Mouse (Mus musculus): ENCODE results near the gene Nedd9. TPM values are rescaled to one million over a fixed set of nuclear protein-coding genes. Genes with fewer than 3 reads are reported as not detected.

Nedd9 gene
- polyA plus RNA-seq, 1 experiment from 2014 or later: 12.4 TPM

- no peaks in the 10 kb centered on the region for H3K9me3 ChIP-seq (replicated peaks)
- H3K27ac ChIP-seq (replicated peaks): no peak overlapping the region
- peaks cover 45% of the 10 kb centered on the region for H3K4me1 ChIP-seq
- WGBS: 91% methylated on average over 3 of the region's 3 CpGs
- no peaks in the 10 kb centered on the region for H3K27me3 ChIP-seq (replicated peaks)
- no peak for ATAC-seq (ENCODE audit: low FRiP score)
- H3K9ac ChIP-seq (replicated peaks): no peak overlapping the region
- H3K4me3 ChIP-seq (replicated peaks): no peak overlapping the region
- no peaks in the 10 kb centered on the region for H3K36me3 ChIP-seq
- no peak overlapping the region for H3K4me2 ChIP-seq
Observed at GRCm38 (mm10) chr13:41350589-41350988, 136.6 kb downstream of the Nedd9 start.

DNA sequence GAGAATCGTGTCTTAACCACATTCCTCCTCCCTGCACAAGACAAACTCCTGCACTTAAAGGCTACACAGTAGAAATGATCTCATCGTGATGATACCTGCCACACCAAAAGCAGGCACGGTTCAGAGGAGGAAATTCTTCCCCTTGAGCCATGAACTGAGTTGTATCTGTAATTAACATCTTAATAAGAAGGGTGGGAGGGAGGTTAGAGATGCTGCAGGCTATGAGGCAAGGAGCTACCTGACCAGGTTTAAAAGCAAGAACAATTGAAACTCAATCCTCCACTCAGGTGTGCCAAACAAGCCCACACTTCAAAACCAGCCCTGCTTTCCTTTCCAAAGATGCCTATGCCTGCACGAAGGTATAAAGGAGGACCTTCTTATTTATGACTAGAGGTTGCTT, 137.4 kb downstream of the Nedd9 start:
- Histone ChIP-seq H3K4me1 (peaks cover 44% of the 10 kb centered on the region), H3K27me3 (replicated peaks) (no peaks in the 10 kb centered on the region), H3K4me3 (replicated peaks) (no peak overlapping the region), H3K36me3 (no peaks in the 10 kb centered on the region), H3K27ac (replicated peaks) (no peak overlapping the region), H3K4me2 (no peak overlapping the region), H3K9ac (replicated peaks) (no peak overlapping the region), H3K9me3 (replicated peaks) (no peaks in the 10 kb centered on the region)
- no peak for ATAC-seq (ENCODE audit: low FRiP score)
- 61% methylated on average over 4 of the region's 4 CpGs for WGBS

DNA sequence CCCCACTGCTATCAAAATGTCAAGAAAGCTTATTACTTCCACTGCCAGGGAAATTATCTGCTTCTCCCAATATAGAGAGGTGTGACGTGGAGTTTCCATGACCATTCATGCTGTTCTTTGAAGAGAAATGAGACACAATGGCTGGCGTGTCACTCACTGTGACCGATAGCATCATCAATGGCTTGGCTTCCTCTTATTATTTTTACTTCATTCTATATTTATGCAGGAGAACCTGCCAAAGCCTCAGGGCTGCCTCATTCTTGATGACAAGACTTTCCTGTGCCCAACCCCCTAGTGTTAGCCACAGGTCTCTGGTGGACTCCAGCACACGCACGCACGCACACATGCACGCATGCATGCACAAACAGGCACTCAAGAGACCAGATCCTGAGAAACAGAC, 141.4 kb downstream of the Nedd9 start:
- H3K4me2 ChIP-seq: no peak overlapping the region
- no peak overlapping the region for H3K4me3 ChIP-seq (replicated peaks)
- H3K27me3 ChIP-seq (replicated peaks): no peaks in the 10 kb centered on the region
- no peaks in the 10 kb centered on the region for H3K36me3 ChIP-seq
- no peak for ATAC-seq (ENCODE audit: low FRiP score)
- H3K27ac ChIP-seq (replicated peaks): 0 out of 2 replicates have a peak overlapping the region, but pooled peaks have one; percentile 19
- no peak overlapping the region for H3K9ac ChIP-seq (replicated peaks)
- 76% methylated on average over 7 of the region's 7 CpGs for WGBS
- no peaks in the 10 kb centered on the region for H3K9me3 ChIP-seq (replicated peaks)
- H3K4me1 ChIP-seq: peaks cover 18% of the 10 kb centered on the region

DNA sequence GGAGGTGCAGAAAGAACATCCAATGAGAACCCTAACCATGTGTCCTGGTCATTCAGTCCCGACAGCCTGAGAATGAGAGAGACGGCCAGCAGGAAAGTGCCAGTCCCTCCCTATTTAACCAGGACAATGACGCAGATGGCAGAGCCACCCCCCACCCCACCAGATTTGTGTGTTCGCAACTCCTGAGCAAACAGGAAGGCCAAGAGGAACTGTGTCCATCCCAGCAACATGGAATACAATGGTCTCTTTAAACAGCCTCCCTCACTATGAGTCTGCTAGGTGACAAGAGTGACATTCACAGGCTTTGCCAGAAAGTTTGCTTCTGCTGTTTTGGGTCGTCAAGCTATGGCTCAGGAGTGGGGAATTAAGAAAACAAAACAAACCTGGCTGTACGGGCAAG, 141.9 kb downstream of the Nedd9 start:
- no peak for ATAC-seq (ENCODE audit: low FRiP score)
- 43% methylated on average over 6 of the region's 6 CpGs for WGBS

GRCm38 (mm10) chr13:41343887-41344266, 143.3 kb downstream of the Nedd9 start:
- H3K9ac ChIP-seq (replicated peaks): no peak overlapping the region
- no peaks in the 10 kb centered on the region for H3K36me3 ChIP-seq
- H3K4me2 ChIP-seq: no peak overlapping the region
- no peaks in the 10 kb centered on the region for H3K27me3 ChIP-seq (replicated peaks)
- no peak overlapping the region for H3K27ac ChIP-seq (replicated peaks)
- H3K9me3 ChIP-seq (replicated peaks): no peaks in the 10 kb centered on the region
- no peak for ATAC-seq (ENCODE audit: low FRiP score)
- H3K4me3 ChIP-seq (replicated peaks): no peak overlapping the region
- peaks cover 23% of the 10 kb centered on the region for H3K4me1 ChIP-seq
- WGBS: 81% methylated on average over 3 of the region's 3 CpGs

More for the DNA sequence above, 141.9 kb downstream of the Nedd9 start:
- Histone ChIP-seq H3K4me1 (peaks cover 18% of the 10 kb centered on the region), H3K9ac (replicated peaks) (no peak overlapping the region), H3K4me2 (no peak overlapping the region), H3K27ac (replicated peaks) (0 out of 2 replicates have a peak overlapping the region, but pooled peaks have one; percentile 19), H3K36me3 (no peaks in the 10 kb centered on the region), H3K9me3 (replicated peaks) (no peaks in the 10 kb centered on the region), H3K4me3 (replicated peaks) (no peak overlapping the region), H3K27me3 (replicated peaks) (no peaks in the 10 kb centered on the region)

- WGBS: 82% methylated on average over 3 of the region's 3 CpGs
- Histone ChIP-seq H3K4me3 (replicated peaks) (no peak overlapping the region), H3K27me3 (replicated peaks) (no peaks in the 10 kb centered on the region), H3K9me3 (replicated peaks) (no peaks in the 10 kb centered on the region), H3K36me3 (no peaks in the 10 kb centered on the region), H3K4me2 (no peak overlapping the region), H3K4me1 (peaks cover 18% of the 10 kb centered on the region), H3K27ac (replicated peaks) (no peak overlapping the region), H3K9ac (replicated peaks) (no peak overlapping the region)
- ATAC-seq (ENCODE audit: low FRiP score): no peak
Observed at GRCm38 (mm10) chr13:41343163-41343886, 143.8 kb downstream of the Nedd9 start.

DNA sequence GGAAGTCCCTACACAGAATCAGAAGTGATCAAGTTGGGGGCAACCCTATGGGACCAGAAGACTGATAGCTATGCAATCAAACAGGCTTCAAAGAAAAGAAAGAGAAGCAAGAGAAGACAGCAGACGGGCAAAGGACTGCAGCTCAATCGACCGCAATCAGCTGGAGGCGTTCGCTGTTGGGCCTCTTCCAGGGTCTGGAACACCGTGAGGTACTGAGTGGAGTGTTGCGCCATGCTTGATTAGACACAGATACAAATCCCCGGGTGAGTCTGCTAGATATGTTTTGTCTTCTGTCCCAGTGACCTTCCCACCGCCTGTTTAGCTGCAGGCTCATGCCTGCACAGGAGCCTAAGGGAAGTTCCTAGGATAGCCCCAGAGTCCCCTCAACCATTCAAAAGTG, 145.7 kb downstream of the Nedd9 start:
- H3K36me3 ChIP-seq: no peaks in the 10 kb centered on the region
- no peak for ATAC-seq (ENCODE audit: low FRiP score)
- no peaks in the 10 kb centered on the region for H3K9me3 ChIP-seq (replicated peaks)
- no peak overlapping the region for H3K27ac ChIP-seq (replicated peaks)
- H3K4me2 ChIP-seq: no peak overlapping the region
- no peaks in the 10 kb centered on the region for H3K27me3 ChIP-seq (replicated peaks)
- 52% methylated on average over 9 of the region's 9 CpGs for WGBS
- H3K9ac ChIP-seq (replicated peaks): no peak overlapping the region
- no peak overlapping the region for H3K4me3 ChIP-seq (replicated peaks)
- peaks cover 18% of the 10 kb centered on the region for H3K4me1 ChIP-seq

- 65% methylated on average over 22 of the region's 22 CpGs for WGBS
- no peaks in the 10 kb centered on the region for H3K9me3 ChIP-seq (replicated peaks)
- H3K36me3 ChIP-seq: no peaks in the 10 kb centered on the region
- H3K4me3 ChIP-seq (replicated peaks): no peak overlapping the region
- peak overlapping the region; percentile 22; the same call in 1 of the 2 replicates for H3K4me2 ChIP-seq
- peak overlapping the region; percentile 77 for H3K27ac ChIP-seq (replicated peaks)
- H3K9ac ChIP-seq (replicated peaks): no peak overlapping the region
- ATAC-seq (ENCODE audit: low FRiP score): peak; percentile 76
- no peaks in the 10 kb centered on the region for H3K27me3 ChIP-seq (replicated peaks)
- peaks cover 16% of the 10 kb centered on the region for H3K4me1 ChIP-seq
Observed at GRCm38 (mm10) chr13:41339653-41340351, 147.4 kb downstream of the Nedd9 start.

DNA sequence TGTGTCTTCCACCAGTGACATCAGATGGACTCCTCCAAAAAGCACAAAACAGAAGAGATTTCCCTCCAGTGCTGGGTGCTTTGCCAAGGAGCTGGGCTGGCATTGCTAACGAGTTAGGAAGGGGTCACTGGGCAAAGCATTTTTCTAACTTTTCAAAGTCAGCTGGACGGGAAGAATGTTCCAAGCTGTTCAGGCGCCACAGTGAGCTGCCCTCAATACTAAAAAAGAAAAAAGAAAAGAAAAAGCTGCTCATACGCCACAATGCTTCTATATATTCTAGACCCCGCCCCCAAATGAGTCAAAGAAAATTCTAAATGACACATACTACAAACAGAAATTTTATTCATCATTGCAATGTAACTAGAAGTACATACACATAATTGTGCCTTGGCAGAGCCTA, 148.0 kb downstream of the Nedd9 start:
- H3K36me3 ChIP-seq: no peaks in the 10 kb centered on the region
- H3K4me1 ChIP-seq: peaks cover 21% of the 10 kb centered on the region
- 79% methylated on average over 5 of the region's 5 CpGs for WGBS
- peak overlapping the region; percentile 77 for H3K27ac ChIP-seq (replicated peaks)
- no peak overlapping the region for H3K4me3 ChIP-seq (replicated peaks)
- ATAC-seq (ENCODE audit: low FRiP score): peak; percentile 43; the same call in 1 of the 2 replicates
- no peak overlapping the region for H3K4me2 ChIP-seq
- H3K9ac ChIP-seq (replicated peaks): no peak overlapping the region
- H3K9me3 ChIP-seq (replicated peaks): no peaks in the 10 kb centered on the region
- no peaks in the 10 kb centered on the region for H3K27me3 ChIP-seq (replicated peaks)

DNA sequence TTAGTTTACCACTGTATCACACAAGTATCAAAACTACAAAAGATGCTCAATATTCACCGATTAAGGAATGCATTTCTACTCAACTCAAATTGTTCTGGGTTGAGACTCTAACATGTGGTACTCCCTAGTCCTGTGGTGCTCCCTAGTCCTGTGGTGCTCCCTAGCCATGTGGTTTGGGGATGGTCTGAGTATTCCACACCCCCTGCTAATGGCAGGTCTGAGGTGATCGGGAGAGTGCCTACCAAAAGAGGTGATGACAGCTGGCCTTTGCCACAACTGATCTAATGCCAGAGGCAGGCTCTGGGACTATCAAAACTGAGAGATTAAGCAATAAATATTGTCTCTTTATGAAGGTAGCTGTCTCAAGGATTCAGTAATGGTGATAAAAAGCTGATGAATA, 149.8 kb downstream of the Nedd9 start:
- ATAC-seq (ENCODE audit: low FRiP score): no peak
- H3K4me1 ChIP-seq: peaks cover 21% of the 10 kb centered on the region
- H3K27me3 ChIP-seq (replicated peaks): no peaks in the 10 kb centered on the region
- no peak overlapping the region for H3K4me2 ChIP-seq
- no peak overlapping the region for H3K4me3 ChIP-seq (replicated peaks)
- WGBS: 91% methylated on average over 2 of the region's 2 CpGs
- no peaks in the 10 kb centered on the region for H3K9me3 ChIP-seq (replicated peaks)
- H3K9ac ChIP-seq (replicated peaks): no peak overlapping the region
- H3K36me3 ChIP-seq: no peaks in the 10 kb centered on the region
- H3K27ac ChIP-seq (replicated peaks): no peak overlapping the region

DNA sequence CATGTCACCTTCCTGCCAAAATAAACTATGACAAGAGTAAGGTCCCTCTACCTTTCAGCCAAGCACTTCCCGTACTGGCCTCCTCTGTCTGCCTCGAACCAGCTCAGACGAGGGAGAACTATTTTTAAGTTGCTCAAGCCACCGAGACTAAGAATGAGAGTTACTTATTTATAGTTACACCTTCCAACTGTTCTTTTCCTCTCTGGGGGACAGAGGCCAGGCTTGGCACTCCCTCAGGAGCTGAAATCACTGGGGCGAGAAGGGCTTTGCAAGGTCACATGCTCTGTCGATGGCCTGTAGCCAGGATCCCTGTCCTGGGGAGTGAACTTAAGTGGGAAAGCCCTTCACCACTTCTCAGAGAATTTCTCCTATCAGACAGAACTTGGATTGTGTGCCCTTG, 150.9 kb downstream of the Nedd9 start:
- no peak overlapping the region for H3K27ac ChIP-seq (replicated peaks)
- ATAC-seq (ENCODE audit: low FRiP score): no peak
- no peaks in the 10 kb centered on the region for H3K27me3 ChIP-seq (replicated peaks)
- H3K4me3 ChIP-seq (replicated peaks): no peak overlapping the region
- no peaks in the 10 kb centered on the region for H3K36me3 ChIP-seq
- no peak overlapping the region for H3K9ac ChIP-seq (replicated peaks)
- WGBS: 57% methylated on average over 6 of the region's 6 CpGs
- H3K4me1 ChIP-seq: peaks cover 20% of the 10 kb centered on the region
- no peak overlapping the region for H3K4me2 ChIP-seq
- H3K9me3 ChIP-seq (replicated peaks): no peaks in the 10 kb centered on the region

DNA sequence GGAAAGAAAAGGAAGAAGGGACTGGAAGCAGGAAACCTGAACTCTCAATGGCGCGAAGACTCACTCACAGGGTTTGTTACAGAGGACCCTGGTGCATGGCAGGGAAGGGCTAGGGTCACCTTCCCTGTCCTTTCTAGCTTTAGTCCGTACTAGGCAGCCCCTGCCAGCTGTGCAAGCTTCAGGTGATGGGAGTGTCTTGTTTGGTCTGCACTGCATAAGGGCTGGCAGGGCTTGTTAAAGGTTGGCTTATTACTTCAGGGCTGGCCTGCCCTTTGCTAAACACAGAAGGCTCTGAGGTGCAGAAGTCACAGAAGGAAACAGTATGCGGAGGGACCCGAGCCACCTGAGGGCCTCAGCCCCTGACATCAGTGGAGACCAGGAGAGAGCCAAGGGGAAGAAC, 151.4 kb downstream of the Nedd9 start:
- H3K36me3 ChIP-seq: no peaks in the 10 kb centered on the region
- no peak overlapping the region for H3K27ac ChIP-seq (replicated peaks)
- no peaks in the 10 kb centered on the region for H3K27me3 ChIP-seq (replicated peaks)
- no peak overlapping the region for H3K9ac ChIP-seq (replicated peaks)
- no peak overlapping the region for H3K4me3 ChIP-seq (replicated peaks)
- H3K4me2 ChIP-seq: no peak overlapping the region
- H3K4me1 ChIP-seq: peaks cover 18% of the 10 kb centered on the region
- WGBS: 90% methylated on average over 5 of the region's 5 CpGs
- no peak for ATAC-seq (ENCODE audit: low FRiP score)
- no peaks in the 10 kb centered on the region for H3K9me3 ChIP-seq (replicated peaks)

All from neural tube, embryonic 15.5 days (tissue).